Mouse (Mus musculus) lung, embryonic 16.5 days (tissue): ENCODE results near the gene Plin4. TPM values are rescaled to one million over a fixed set of nuclear protein-coding genes. Genes with fewer than 3 reads are reported as not detected.
"Not testable (repeated sequence)": the region's sequence is repeated elsewhere in the genome, so short reads cannot be mapped to it uniquely, and the experiment has no call there.

Experiments
- ATAC-seq: fragments of 200-750 bp; cut with Nextera tagmentation; 2 replicates; pipeline ENCODE4 v1.8.0; 2017; ENCODE audit warnings: low read depth, mild to moderate bottlenecking, moderate library complexity
- H3K27ac ChIP-seq: fragments of 300-500 bp; sonication (generic); 2 replicates; pipeline ENCODE4 v1.5.1; 2014; ENCODE audit warnings: mild to moderate bottlenecking, control low read depth, low read length
- H3K27me3 ChIP-seq: fragments of 300-500 bp; sonication (generic); 2 replicates; pipeline ENCODE4 v1.6.1; 2014; ENCODE audit warnings: low read depth, low read length, mixed read lengths; ENCODE audit not compliant: control insufficient read depth, insufficient read depth
- H3K36me3 ChIP-seq: fragments of 300-500 bp; sonication (generic); 2 replicates; pipeline ENCODE4 v1.6.1; 2014; ENCODE audit warnings: low read length; ENCODE audit not compliant: control insufficient read depth, insufficient read depth
- H3K4me1 ChIP-seq: fragments of 300-500 bp; sonication (generic); replicated peaks from 2 replicates; pipeline ENCODE4 v1.6.1; 2014; ENCODE audit warnings: low read length, mixed read lengths; ENCODE audit not compliant: control insufficient read depth, insufficient read depth
- H3K4me2 ChIP-seq: fragments of 300-500 bp; sonication (generic); 2 replicates; pipeline ENCODE4 v1.6.1; 2014; ENCODE audit warnings: low read depth, low read length, control low read depth
- H3K4me3 ChIP-seq: fragments of 300-500 bp; sonication (generic); 2 replicates; pipeline ENCODE4 v1.5.1; 2014; ENCODE audit warnings: mild to moderate bottlenecking, low read length, control low read depth
- H3K9ac ChIP-seq: fragments of 300-500 bp; sonication (generic); 2 replicates; pipeline ENCODE4 v1.6.1; 2014; ENCODE audit warnings: low read length, control low read depth
- H3K9me3 ChIP-seq: fragments of 300-500 bp; sonication (generic); 2 replicates; pipeline ENCODE4 v1.6.1; 2016; ENCODE audit warnings: low read length; ENCODE audit not compliant: control insufficient read depth
- WGBS: fragments of 180-500 bp; shearing (Covaris S2); extraction: QIAGEN DNeasy Blood & Tissue Kit; methylation state at CpG from one replicate; pipeline ENCODE4 v1.1.7; 2014; 5-methylcytosine and 5-hydroxymethylcytosine counted together
- polyA plus RNA-seq: library from polyadenylated mRNA; unstranded; fragments of >200 nt; fragmentation: Nextera tagmentation; extraction: Ambion mirVana; gene quantifications from 2 replicates; pipeline ENCODE4 v1.2.1, GENCODE M21; 2015

The Plin4 gene
- polyA plus RNA-seq, 1 experiment from 2014 or later: 0.15 TPM

- WGBS: under 1% methylated on average over 35 of the region's 35 CpGs
- Histone ChIP-seq H3K4me3 (peak within 1 kb of the TSS; percentile 94), H3K9ac (peak within 1 kb of the TSS; percentile 92), H3K27me3 (no peaks in the 10 kb centered on the region), H3K27ac (peak within 1 kb of the TSS; percentile 99), H3K4me1 (peaks cover 13% of the 10 kb centered on the region), H3K36me3 (peaks cover 18% of the 10 kb centered on the region), H3K9me3 (no peaks in the 10 kb centered on the region), H3K4me2 (peak within 1 kb of the TSS; percentile 83)
- ATAC-seq: peak; percentile 56
These were observed 34.8 kb downstream of the Plin4 start, which contains the start of gene Ubxn6 for GRCm38 (mm10) chr17:56074827-56075208. Ubxn6 (minus strand) TSS chr17:56075028.

GRCm38 (mm10) chr17:56074097-56074826, 35.3 kb downstream of the Plin4 start:
- Histone ChIP-seq H3K27ac (peak overlapping the region; percentile 99), H3K4me3 (peak overlapping the region; percentile 94), H3K36me3 (peaks cover 23% of the 10 kb centered on the region), H3K9me3 (no peaks in the 10 kb centered on the region), H3K9ac (peak overlapping the region; percentile 92), H3K4me2 (peak overlapping the region; percentile 83), H3K4me1 (peaks cover 13% of the 10 kb centered on the region), H3K27me3 (no peaks in the 10 kb centered on the region)
- ATAC-seq: peak; percentile 48
- 9% methylated on average over 21 of the region's 22 CpGs for WGBS

GRCm38 (mm10) chr17:56072243-56072642, 37.4 kb downstream of the Plin4 start:
- no peak overlapping the region for H3K9ac ChIP-seq
- peaks cover 44% of the 10 kb centered on the region for H3K36me3 ChIP-seq
- peaks cover 13% of the 10 kb centered on the region for H3K4me1 ChIP-seq
- no peaks in the 10 kb centered on the region for H3K27me3 ChIP-seq
- H3K4me3 ChIP-seq: no peak overlapping the region
- H3K4me2 ChIP-seq: no peak overlapping the region
- no peak for ATAC-seq
- no peak overlapping the region for H3K27ac ChIP-seq
- WGBS: 86% methylated on average over 5 of the region's 5 CpGs
- no peaks in the 10 kb centered on the region for H3K9me3 ChIP-seq

- Histone ChIP-seq H3K9me3 (no peaks in the 10 kb centered on the region), H3K27ac (no peak overlapping the region), H3K36me3 (peaks cover 53% of the 10 kb centered on the region), H3K27me3 (no peaks in the 10 kb centered on the region), H3K4me3 (no peak overlapping the region), H3K9ac (no peak overlapping the region), H3K4me1 (peaks cover 13% of the 10 kb centered on the region), H3K4me2 (no peak overlapping the region)
- ATAC-seq: no peak
These were observed 38.5 kb downstream of the Plin4 start for GRCm38 (mm10) chr17:56071126-56071525.

GRCm38 (mm10) chr17:56069066-56069465, 40.5 kb downstream of the Plin4 start:
- H3K9me3 ChIP-seq: no peaks in the 10 kb centered on the region
- H3K27me3 ChIP-seq: no peaks in the 10 kb centered on the region
- 92% methylated on average over 14 of the region's 14 CpGs for WGBS
- no peak for ATAC-seq
- no peak overlapping the region for H3K27ac ChIP-seq
- peaks cover 71% of the 10 kb centered on the region for H3K36me3 ChIP-seq
- H3K9ac ChIP-seq: no peak overlapping the region
- H3K4me1 ChIP-seq: peaks cover 4% of the 10 kb centered on the region; the same call in 1 of the 2 replicates
- H3K4me2 ChIP-seq: no peak overlapping the region
- no peak overlapping the region for H3K4me3 ChIP-seq

- no peak for ATAC-seq
- Histone ChIP-seq H3K4me1 (no peaks in the 10 kb centered on the region), H3K9me3 (no peaks in the 10 kb centered on the region), H3K4me3 (no peak overlapping the region), H3K27me3 (no peaks in the 10 kb centered on the region), H3K9ac (no peak overlapping the region), H3K36me3 (peaks cover 92% of the 10 kb centered on the region), H3K4me2 (no peak overlapping the region), H3K27ac (no peak overlapping the region)
These were observed 43.2 kb downstream of the Plin4 start for GRCm38 (mm10) chr17:56066451-56066850.

GRCm38 (mm10) chr17:56065715-56066114, 43.9 kb downstream of the Plin4 start:
- not testable (repeated sequence) for H3K4me3 ChIP-seq, H3K27ac ChIP-seq, H3K9me3 ChIP-seq, H3K4me2 ChIP-seq, ATAC-seq, H3K27me3 ChIP-seq, H3K4me1 ChIP-seq, H3K9ac ChIP-seq
- WGBS: 73% methylated on average over 6 of the region's 6 CpGs
- H3K36me3 ChIP-seq: peaks cover 93% of the 10 kb centered on the region

GRCm38 (mm10) chr17:56062081-56062480, 47.5 kb downstream of the Plin4 start:
- no peaks in the 10 kb centered on the region for H3K4me1 ChIP-seq
- WGBS: 91% methylated on average over 7 of the region's 7 CpGs
- ATAC-seq: no peak
- H3K9ac ChIP-seq: no peak overlapping the region
- no peaks in the 10 kb centered on the region for H3K27me3 ChIP-seq
- no peak overlapping the region for H3K27ac ChIP-seq
- H3K9me3 ChIP-seq: no peaks in the 10 kb centered on the region
- no peak overlapping the region for H3K4me2 ChIP-seq
- H3K36me3 ChIP-seq: peaks cover 80% of the 10 kb centered on the region
- no peak overlapping the region for H3K4me3 ChIP-seq

GRCm38 (mm10) chr17:56057381-56058120, 52.1 kb downstream of the Plin4 start:
- H3K36me3 ChIP-seq: peaks cover 55% of the 10 kb centered on the region

More at GRCm38 (mm10) chr17:56057381-56058120, 52.1 kb downstream of the Plin4 start:
- Histone ChIP-seq H3K9me3 (no peaks in the 10 kb centered on the region), H3K27me3 (no peaks in the 10 kb centered on the region), H3K4me1 (no peaks in the 10 kb centered on the region), H3K4me2 (no peak overlapping the region), H3K4me3 (no peak overlapping the region), H3K9ac (no peak overlapping the region), H3K27ac (no peak overlapping the region)
- WGBS: 82% methylated on average over 11 of the region's 11 CpGs
- ATAC-seq: no peak
